Mouse (Mus musculus) pancreas, adult 10 weeks (tissue): ENCODE measurements around the gene Arhgdib. TPM values are rescaled to one million over a fixed set of nuclear protein-coding genes. Genes with fewer than 3 reads are reported as not detected.

ENCODE experiments used
- polyA plus RNA-seq: library from polyadenylated mRNA; stranded (reverse); fragments of 350-450 nt; fragmentation: Illumina TruSeq; extraction: RNeasy Lipid Tissue Mini Kit (QIAGEN cat#74804); gene quantifications from one replicate; pipeline ENCODE4 v1.2.3, GENCODE M21; 2015; ENCODE audit warnings: low read depth, low replicate concordance; ENCODE audit not compliant: insufficient read depth

Gene Arhgdib
- 17.6 TPM for polyA plus RNA-seq

DNA sequence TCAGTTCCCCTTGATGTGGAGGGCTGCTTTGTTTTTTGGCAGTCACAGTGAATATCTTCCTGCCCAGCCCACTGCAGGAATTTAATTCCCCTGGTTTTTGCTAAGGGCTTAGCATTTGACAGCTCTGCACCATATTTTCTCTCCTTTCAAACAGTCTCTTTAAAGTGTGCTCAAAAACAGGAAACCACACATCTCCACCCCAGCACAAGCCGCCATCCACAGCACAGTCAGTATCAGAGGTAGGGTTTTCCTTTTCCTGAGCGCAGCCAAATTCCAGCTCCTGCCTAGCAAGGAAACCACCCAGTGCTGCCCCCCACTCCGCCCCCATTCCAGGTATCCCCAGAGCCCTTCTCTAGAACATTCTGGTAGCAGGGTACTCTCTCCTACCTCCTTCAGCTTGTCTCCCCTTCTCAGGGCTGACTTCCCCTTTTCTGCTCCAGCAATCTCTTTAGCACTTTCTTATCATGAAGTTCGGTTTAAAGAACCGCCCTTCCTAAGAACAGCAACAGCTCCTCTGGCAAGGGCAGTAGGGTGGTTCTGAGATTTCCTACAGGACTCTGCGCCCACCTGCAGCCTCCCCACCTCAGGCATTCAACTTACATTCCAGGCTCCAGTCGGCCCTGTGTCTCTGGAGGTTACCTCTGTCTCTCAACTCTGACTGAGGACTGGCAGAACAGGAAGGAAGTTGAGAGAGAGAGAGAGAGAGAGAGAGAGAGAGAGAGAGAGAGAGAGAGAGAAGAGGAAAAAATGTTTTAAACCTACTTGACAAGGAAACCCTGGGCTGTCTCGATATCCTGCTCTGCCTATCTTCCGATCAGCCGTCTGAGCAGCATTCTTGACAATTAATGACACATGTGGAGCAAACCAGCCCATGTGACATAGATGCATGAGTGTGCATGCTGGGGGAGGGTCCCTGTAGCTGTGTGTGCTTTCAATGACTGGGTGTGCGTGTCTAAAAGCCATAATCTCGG, at the start of gene Arhgdib:
Gene Arhgdib, minus strand, starts transcription at position 849 of the 971 bp plus-strand sequence.

DNA sequence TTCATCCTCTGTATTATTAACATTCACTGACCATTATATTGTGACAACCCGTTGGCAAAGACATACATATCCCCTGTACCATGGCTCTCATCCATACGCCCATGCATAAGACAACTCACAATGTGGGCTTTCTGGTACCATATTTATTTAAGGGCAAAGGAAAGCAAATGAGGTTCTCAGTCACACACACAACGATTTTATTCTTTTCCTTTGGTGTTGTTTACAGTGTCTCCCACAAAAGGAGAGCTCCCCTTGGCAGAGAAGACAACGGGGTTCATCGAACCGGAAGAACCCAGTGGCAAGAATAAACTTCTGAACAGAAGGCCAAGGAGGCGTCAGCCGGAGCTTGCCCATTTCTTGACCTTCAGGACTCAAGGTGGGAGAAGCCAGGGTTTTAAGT, 18.2 kb downstream of the Arhgdib start, which contains the start of gene Pde6h:
Gene Pde6h, plus strand, starts transcription at position 301 of the 400 bp plus-strand sequence.

DNA sequence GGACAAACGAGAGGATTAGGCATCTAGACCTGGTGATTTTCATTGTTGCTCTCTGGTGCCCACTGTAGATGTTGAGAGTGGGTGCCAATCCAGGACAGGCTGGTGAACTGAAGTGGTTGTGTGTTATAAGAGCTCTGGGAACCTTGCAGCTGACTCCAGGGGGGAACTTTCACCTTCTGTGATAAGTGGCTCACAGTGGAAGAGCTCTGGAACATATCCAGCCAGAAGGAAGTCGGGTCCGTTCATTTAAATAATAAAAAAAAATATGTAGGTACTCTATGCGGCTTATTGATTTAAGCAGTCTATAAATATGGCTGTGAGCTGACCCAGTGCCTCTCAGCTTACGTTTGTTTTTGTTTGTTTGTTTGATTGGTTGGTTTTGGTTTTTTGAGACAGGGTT, 19.6 kb downstream of the Arhgdib start, which contains the start of gene Erp27:
Gene Erp27, minus strand, starts transcription at position 101 of the 400 bp plus-strand sequence.

DNA sequence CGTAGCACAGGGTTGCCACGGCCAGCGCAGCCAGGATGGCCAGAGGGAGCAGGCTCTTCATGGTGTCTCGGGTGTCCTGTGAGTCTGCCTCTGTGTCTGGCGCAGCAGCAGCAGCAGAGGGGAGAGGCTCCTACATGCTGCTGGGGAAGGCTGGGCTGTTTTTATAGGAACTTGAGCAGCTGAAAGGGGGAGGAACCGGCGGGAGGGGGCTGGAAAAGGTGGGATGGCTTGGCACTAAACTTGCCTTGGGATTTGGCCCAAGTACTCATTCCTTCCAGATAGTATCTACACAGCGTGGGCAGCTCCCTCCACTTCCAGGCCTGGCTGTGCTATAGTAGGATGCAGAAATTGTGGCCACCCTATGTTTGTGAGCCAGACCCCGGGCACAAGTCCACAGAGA, 66.0 kb downstream of the Arhgdib start, which contains the start of gene Mgp:
Gene Mgp, minus strand, starts transcription at position 154 of the 400 bp plus-strand sequence.

Other genes with a start within 250 kb of the Arhgdib start
- 0.46 TPM for gene Gucy2c, start 160.1 kb downstream of the Arhgdib start, polyA plus RNA-seq
- not detected for gene Hist4h4, start 137.5 kb downstream of the Arhgdib start, polyA plus RNA-seq
- gene H2afj, start 133.7 kb downstream of the Arhgdib start, polyA plus RNA-seq = 21.6 TPM
- gene BC049715, start 114.3 kb downstream of the Arhgdib start, polyA plus RNA-seq = not detected
- 10.3 TPM for gene Wbp11, start 113.7 kb downstream of the Arhgdib start, polyA plus RNA-seq
- not detected for gene Smco3, start 106.4 kb downstream of the Arhgdib start, polyA plus RNA-seq
- gene Art4, start 84.2 kb downstream of the Arhgdib start, polyA plus RNA-seq = 0.74 TPM
- gene Mgp, start 66.1 kb downstream of the Arhgdib start, polyA plus RNA-seq = 267 TPM
- 260 TPM for gene Erp27, start 19.7 kb downstream of the Arhgdib start, polyA plus RNA-seq
- not detected for gene Pde6h, start 18.1 kb downstream of the Arhgdib start, polyA plus RNA-seq
- 0.70 TPM for gene Rerg, start 228.6 kb upstream of the Arhgdib start, polyA plus RNA-seq